Mouse (Mus musculus): ENCODE measurements around the gene Krtap28-10.

DNA sequence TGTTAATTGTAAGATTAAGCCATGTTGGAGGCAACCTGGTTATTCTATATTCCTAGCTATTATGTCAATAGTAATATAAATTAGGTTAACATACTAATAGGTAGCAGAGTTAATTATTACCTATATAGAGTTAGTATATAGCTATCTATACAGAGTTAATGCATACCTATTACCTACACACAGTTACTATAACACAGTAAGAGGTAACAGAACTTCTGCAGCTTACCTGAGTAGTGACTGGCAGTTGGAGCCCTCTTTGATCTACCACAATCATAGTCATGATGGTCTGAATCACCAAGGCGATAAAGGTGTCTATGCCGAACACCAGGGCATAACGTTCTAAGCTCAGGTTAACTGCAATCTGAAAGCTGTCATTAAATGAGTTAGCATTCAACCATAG, 27.8 kb downstream of the Krtap28-10 start:
- TF ChIP-seq GATA1 (IDR thresholded peaks at IDR 0.05; ENCODE audit: borderline replicate concordance, low read length) (no peak), FLI1 (IDR thresholded peaks at IDR 0.05; ENCODE audit: low read length) (no peak)
